Mouse (Mus musculus): Measurements from ENCODE around the gene Gja5. TPM values are rescaled to one million over a fixed set of nuclear protein-coding genes. Genes with fewer than 3 reads are reported as not detected.
"Not testable (repeated sequence)": the region's sequence is repeated elsewhere in the genome, so short reads cannot be mapped to it uniquely, and the experiment has no call there.

The Gja5 gene
- polyA plus RNA-seq, 1 experiment = 1.8 TPM

DNA sequence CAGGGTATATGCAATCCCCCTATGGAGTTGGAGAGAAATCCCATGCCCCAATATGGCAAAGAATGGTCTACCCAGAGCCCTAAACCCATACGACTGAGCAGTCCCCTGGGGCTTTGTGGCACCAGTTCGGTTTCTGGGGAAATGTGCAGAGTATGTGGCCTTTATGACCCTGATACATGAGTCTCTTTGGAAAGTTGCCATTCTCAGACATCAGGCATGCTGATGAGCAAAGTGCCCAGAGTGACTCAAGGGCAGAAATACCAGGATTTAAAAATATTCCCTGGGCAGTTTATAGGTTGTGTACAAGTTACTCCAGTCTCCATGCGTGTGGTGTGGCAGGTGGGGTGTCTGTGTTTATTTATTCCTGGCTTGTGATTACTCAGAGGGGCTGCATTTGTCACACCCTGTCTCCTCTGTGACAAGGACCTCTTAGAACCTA is 102.5 kb downstream of the Gja5 start:
- DNase-seq (ENCODE audit: low read depth, low spot score) = no peak
- 62% methylated on average over 3 of the region's 3 CpGs for WGBS

- WGBS = 45% methylated on average over 5 of the region's 5 CpGs
- DNase-seq (ENCODE audit: low read depth, low spot score) = no peak
Observed at GRCm38 (mm10) chr3:97025226-97025625, 120.7 kb downstream of the Gja5 start.

DNA sequence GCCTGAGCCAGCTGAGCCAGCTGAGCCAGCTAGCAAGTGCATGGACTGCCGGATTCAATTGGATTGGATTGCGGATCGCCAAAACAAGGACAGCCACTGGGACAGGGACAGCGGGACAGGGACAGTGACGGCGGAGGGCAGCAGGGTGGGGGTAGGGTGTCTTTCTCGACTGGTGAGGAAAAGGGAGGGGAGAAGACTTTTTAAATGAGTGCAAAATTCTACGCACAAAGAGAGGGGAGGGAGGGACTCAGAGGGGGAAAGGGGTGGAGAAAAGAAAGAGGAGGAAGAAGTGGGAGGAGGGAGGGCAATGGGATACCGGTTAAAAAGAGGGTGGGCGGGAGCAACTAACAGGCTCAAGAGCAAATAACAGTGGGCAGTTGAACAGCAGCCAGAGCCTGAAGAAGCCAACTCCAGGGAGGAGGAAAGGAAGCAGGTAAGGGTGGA is 127.6 kb downstream of the Gja5 start:
- DNase-seq (ENCODE audit: low read depth, low spot score) = no peak
- 9% methylated on average over 10 of the region's 10 CpGs for WGBS

DNA sequence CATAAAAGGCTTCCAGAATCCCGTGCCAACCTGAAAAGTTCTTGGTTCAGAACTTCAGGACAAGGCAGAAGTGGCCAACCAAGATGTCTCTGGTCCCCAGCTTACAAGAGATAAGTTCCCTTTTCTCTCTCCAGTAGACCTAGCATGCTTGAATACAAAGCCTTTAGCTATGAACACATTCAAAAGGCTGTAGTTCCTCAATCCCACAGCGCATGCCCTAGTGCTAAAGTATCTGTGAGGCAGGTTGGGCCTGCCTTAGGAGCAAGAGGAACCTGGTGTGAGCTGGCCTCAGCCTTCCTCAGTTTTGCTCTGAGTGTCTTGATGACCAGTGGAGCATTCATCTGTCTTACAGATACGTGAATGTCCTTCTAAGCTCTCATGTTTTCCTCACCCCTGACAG is 131.1 kb downstream of the Gja5 start:
- 74% methylated on average over 3 of the region's 3 CpGs for WGBS

GRCm38 (mm10) chr3:97037119-97037518 is 132.6 kb downstream of the Gja5 start:
- no peak for DNase-seq (ENCODE audit: low read depth, low spot score)
- 60% methylated on average over 6 of the region's 6 CpGs for WGBS

More for the DNA sequence above, 131.1 kb downstream of the Gja5 start:
- no peak for DNase-seq (ENCODE audit: low read depth, low spot score)

GRCm38 (mm10) chr3:97039721-97040120 is 135.2 kb downstream of the Gja5 start:
- WGBS = 56% methylated on average over 6 of the region's 6 CpGs
- DNase-seq (ENCODE audit: low read depth, low spot score) = no peak

DNA sequence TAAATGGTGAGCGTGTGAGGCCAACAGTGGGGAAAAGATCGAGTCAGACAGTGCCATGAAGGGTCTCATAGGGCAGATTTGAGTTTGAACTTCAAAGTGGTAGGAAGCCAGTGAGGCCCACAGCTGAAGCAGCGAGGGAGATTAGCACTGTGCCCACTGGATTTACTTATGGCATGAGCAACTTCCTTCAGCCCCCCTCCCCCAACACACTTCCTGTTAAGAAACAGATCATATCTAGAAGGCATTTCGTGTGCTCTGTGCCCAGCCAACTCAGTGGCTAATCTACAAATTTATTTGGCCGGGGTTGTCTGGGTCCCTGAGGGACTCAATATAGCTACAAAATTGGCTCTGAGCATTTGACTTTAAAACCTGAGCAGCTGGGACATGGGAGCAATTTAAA is 139.7 kb downstream of the Gja5 start:
- 64% methylated on average over 5 of the region's 5 CpGs for WGBS
- DNase-seq (ENCODE audit: low read depth, low spot score) = no peak

- 95% methylated on average over 4 of the region's 4 CpGs for WGBS
- no peak for DNase-seq (ENCODE audit: low read depth, low spot score)
Observed at GRCm38 (mm10) chr3:97047757-97048156, 143.3 kb downstream of the Gja5 start.

GRCm38 (mm10) chr3:97048360-97048759 is 143.9 kb downstream of the Gja5 start:
- no peak for DNase-seq (ENCODE audit: low read depth, low spot score)

DNA sequence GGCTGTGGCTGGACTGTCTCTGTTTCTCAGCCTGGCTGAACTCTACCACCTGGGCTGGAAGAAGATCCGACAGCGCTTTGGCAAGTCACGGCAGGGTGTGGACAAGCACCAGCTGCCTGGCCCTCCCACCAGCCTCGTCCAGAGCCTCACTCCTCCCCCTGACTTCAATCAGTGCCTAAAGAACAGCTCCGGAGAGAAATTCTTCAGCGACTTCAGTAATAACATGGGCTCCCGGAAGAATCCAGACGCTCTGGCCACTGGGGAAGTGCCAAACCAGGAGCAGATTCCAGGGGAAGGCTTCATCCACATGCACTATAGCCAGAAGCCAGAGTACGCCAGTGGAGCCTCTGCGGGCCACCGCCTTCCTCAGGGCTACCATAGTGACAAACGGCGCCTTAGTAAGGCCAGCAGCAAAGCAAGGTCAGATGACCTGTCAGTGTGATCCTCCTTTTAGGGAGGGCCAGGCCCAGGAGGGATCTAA is 146.8 kb downstream of the Gja5 start:
- 32% methylated on average over 13 of the region's 13 CpGs for WGBS
- no peak for DNase-seq (ENCODE audit: low read depth, low spot score)

DNA sequence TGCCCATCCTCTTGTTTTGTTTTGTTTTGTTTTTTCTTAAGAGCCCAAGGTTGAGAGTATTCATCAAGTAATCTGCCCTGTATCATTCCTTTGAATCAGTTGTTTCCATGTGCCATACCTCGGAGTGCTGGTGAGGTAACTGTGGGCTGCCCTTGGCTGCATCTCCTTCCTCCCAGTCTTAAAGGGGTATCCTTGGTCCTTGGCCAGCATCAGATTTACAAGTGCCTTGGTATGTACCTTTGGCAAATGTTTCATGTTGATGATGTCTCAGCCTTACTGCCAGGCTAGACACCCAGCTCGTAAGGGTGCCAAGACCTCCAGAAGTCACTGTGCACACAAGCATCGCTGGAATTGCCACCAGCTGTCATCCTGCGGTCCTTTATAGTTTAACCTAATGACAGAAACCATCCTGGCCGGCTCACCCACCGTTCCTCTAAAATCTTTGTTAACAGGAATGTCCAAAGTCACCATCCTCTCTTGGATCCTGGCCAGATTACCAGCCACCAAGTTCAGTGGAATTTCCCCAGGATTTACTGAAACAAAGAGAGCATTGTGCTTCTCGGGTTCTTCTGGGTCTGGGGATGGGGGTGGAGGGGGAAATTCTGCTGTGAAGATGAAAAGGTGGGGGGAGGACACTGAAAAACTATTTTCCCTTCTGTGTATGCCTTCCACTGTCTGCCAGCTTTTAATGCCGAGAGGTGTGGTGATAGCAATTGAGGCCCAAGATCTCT is 147.7 kb downstream of the Gja5 start:
- 27% methylated on average over 8 of the region's 8 CpGs for WGBS
- no peak for DNase-seq (ENCODE audit: low read depth, low spot score)

GRCm38 (mm10) chr3:97058704-97059103 is 154.2 kb downstream of the Gja5 start:
- 77% methylated on average over 5 of the region's 5 CpGs for WGBS
- no peak for DNase-seq (ENCODE audit: low read depth, low spot score)

DNA sequence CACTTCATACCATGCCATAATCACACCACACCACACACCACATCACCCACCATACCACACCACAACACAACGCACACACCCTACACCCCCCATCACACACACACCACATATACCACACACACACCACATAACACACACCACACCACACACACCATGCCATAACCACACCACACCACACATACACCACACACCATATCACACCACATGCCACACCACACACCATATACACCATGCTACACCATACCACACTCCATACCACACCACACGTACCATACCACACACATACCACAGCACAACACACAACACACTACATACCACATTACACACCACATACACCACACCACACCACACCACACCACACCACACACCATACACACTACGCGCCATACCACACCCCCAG is 155.6 kb downstream of the Gja5 start:
- 94% methylated on average over 4 of the region's 4 CpGs for WGBS
- DNase-seq (ENCODE audit: low read depth, low spot score) = no peak

DNA sequence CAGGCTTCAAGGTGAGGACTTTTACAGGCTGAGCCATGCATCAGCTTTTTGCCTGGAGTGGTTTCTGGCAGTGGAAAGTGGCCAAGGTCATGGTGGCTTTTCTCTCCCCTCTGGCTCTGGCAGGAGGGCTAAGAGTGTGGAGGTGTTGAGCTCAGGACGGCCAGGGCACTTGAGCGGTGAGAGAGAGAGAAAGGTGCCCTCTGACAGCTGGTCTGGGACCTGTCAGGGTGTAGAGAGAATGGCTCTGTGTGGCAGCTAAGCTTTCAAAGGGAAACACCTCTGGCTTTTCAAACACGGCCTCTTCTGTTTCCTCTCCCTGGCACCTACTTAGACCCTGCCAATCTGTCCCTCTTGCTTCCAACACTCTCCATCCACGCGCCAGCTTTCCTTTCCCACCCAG is 158.3 kb downstream of the Gja5 start:
- 46% methylated on average over 5 of the region's 5 CpGs for WGBS
- DNase-seq (ENCODE audit: low read depth, low spot score) = no peak

GRCm38 (mm10) chr3:97064046-97064445 is 159.6 kb downstream of the Gja5 start:
- 46% methylated on average over 6 of the region's 6 CpGs for WGBS
- DNase-seq (ENCODE audit: low read depth, low spot score) = no peak

GRCm38 (mm10) chr3:97069589-97069988 is 165.1 kb downstream of the Gja5 start:
- WGBS = 92% methylated on average over 7 of the region's 7 CpGs
- not testable (repeated sequence) for DNase-seq (ENCODE audit: low read depth, low spot score)

DNA sequence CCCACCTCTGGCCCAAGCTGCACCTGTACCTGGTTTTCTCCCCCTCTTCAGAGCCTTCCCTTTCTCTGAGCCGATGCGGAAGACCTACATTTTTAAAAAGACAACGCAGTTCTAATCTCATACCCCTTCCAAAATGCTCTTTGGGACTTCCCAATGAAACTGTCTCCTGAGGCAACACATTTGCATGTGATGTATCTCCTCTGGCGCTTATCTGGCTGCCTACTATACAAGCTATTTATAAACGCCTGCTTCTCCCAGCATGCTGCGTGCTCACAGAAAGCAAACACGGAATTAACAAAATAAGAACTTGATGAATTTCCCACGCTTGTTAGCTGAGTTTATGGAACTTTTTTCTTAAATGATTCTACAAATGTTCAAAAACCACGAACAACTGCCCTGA is 167.4 kb downstream of the Gja5 start:
- WGBS = 61% methylated on average over 9 of the region's 9 CpGs
- DNase-seq (ENCODE audit: low read depth, low spot score) = not testable (repeated sequence)

- WGBS = 30% methylated on average over 5 of the region's 5 CpGs
- not testable (repeated sequence) for DNase-seq (ENCODE audit: low read depth, low spot score)
Observed at GRCm38 (mm10) chr3:97072361-97072760, 167.9 kb downstream of the Gja5 start.

DNA sequence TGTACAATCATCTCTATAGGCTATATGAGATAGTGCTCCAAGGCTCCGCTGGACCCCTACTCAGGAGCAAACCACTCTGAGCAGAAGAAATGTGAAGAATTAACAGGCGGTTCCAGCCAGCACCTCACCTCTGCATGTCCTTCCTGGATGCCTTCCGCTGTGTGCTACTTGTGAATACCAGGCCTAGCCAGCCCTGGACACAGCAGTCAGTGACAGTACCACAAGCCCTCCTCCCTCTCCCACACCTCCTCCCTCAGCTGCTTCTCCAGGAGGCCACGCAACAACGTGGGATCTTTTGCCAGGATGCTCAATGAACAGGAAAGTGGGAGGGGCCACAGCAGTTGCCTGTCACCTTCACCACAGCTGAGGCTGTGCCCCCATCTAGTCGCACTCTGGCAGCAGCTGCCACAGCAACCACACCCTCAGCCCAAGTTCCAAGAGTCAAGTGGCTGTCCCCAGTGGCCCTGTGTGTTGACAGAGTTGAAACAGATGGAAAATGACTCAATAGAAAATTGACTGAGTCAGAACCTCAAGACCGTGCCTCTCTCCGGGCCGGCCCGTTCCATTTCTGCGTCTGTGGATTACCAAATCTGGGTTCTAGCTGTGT is 171.4 kb downstream of the Gja5 start:
- DNase-seq (ENCODE audit: low read depth, low spot score) = not testable (repeated sequence)
- WGBS = 8% methylated on average over 2 of the region's 11 CpGs

- WGBS = 11% methylated on average over 6 of the region's 6 CpGs
- DNase-seq (ENCODE audit: low read depth, low spot score) = peak; percentile 42
Observed at GRCm38 (mm10) chr3:97076412-97076811, 171.9 kb downstream of the Gja5 start.

DNA sequence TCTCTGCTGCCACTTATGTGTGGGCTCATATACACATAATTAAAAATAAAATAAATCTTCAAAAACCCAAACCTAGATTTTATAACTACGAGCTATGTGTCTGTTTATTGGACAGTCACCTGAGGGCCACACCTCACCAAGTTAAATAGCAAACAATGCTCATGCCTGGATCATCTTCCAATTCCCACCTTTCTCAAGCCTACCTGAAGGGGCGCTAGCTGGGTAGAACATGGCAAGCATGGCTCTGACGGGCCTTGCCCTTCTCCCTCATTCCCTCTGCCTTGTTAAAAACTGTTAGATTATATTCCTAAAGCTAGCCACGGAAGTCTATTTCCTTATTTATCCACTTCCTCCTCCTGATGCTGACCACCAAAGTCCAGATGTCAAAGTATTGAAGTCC is 173.9 kb downstream of the Gja5 start:
- 28% methylated on average over 4 of the region's 4 CpGs for WGBS
- peak; percentile 16 for DNase-seq (ENCODE audit: low read depth, low spot score)
